Mouse (Mus musculus) CH12.LX (cell line): ENCODE measurements at regions not wholly inside any gene's neighbourhood (a gene's known extent, or its start where the extent isn't known, plus 50 kb on each side); places are given as distances from the start of the nearest gene placed in this dataset.

Experiments used
- DNase-seq: peaks from one replicate; pipeline ENCODE4 v3.0.0-alpha.2; 2013; ENCODE audit errors: extremely low read depth
- H3K27ac ChIP-seq: 2 replicates; pipeline ENCODE4 v1.5.1; 2012; ENCODE audit warnings: low read depth, mild to moderate bottlenecking, control low read depth, moderate library complexity; ENCODE audit not compliant: insufficient read depth
- H3K27me3 ChIP-seq: replicated peaks from 2 replicates; pipeline ENCODE3; 2012; ENCODE audit warnings: inconsistent platforms
- H3K36me3 ChIP-seq, 2 experiments: replicated peaks in 1 of 2; 2 replicates each; pipeline versions ENCODE3 to v1.6.1; 2012; ENCODE audit warnings: inconsistent platforms in 1 of 2, low read length in 1 of 2, mild to moderate bottlenecking in 1 of 2, mixed read lengths in 1 of 2, moderate library complexity in 1 of 2; ENCODE audit not compliant: control insufficient read depth in 1 of 2, insufficient read depth in 1 of 2
- H3K4me1 ChIP-seq, 2 experiments: 2 replicates each; pipeline ENCODE4 v1.6.1; 2012; ENCODE audit warnings: inconsistent platforms in 1 of 2, moderate library complexity in 1 of 2; ENCODE audit not compliant: insufficient read depth in 2 of 2, control insufficient read depth in 1 of 2
- H3K4me2 ChIP-seq: 2 replicates; pipeline ENCODE4 v1.6.1; 2012; ENCODE audit warnings: low read depth, mild to moderate bottlenecking, control low read depth; ENCODE audit not compliant: poor library complexity, insufficient read depth, severe bottlenecking
- H3K4me3 ChIP-seq, 3 experiments: fragments of 150-350 bp in 1 of 3; sonication (generic) in 1 of 3; replicated peaks in 1 of 3; 2 replicates each; pipeline versions ENCODE3 to v1.5.1; 2011 to 2012; ENCODE audit warnings: low read depth in 2 of 3, low read length in 2 of 3, mild to moderate bottlenecking in 2 of 3, moderate library complexity in 2 of 3, control low read depth in 1 of 3, improper control_type of control experiment in 1 of 3, inconsistent platforms in 1 of 3, mixed read lengths in 1 of 3; ENCODE audit not compliant: poor library complexity in 1 of 3
- H3K79me2 ChIP-seq: replicated peaks from 2 replicates; pipeline ENCODE4 v1.6.1; 2012; ENCODE audit warnings: mild to moderate bottlenecking, moderate library complexity; ENCODE audit not compliant: control insufficient read depth, poor library complexity, insufficient read depth, severe bottlenecking; ENCODE audit errors: extremely low read depth
- H3K9ac ChIP-seq: 2 replicates; pipeline ENCODE4 v1.6.1; 2012; ENCODE audit warnings: low read depth, mild to moderate bottlenecking, control low read depth, moderate library complexity; ENCODE audit not compliant: insufficient read depth
- H3K9me3 ChIP-seq: replicated peaks from 2 replicates; pipeline ENCODE3; 2012; ENCODE audit warnings: low read length, inconsistent platforms, mixed read lengths
- BHLHE40 ChIP-seq: IDR thresholded peaks from 2 replicates; pipeline ENCODE4 v1.6.1; 2011; ENCODE audit warnings: mild to moderate bottlenecking, low read depth, low read length, improper control_type of control experiment
- CHD2 ChIP-seq: IDR thresholded peaks from 2 replicates; pipeline ENCODE4 v1.6.1; 2011; ENCODE audit warnings: low read length, improper control_type of control experiment
- CTCF ChIP-seq, 2 experiments: IDR thresholded peaks in 1 of 2; conservative IDR thresholded peaks in 1 of 2; 2 replicates each; pipeline ENCODE4 v1.5.1; 2011 to 2012; ENCODE audit warnings: low read depth in 2 of 2, low read length in 2 of 2, improper control_type of control experiment in 1 of 2, inconsistent platforms in 1 of 2, mild to moderate bottlenecking in 1 of 2, moderate library complexity in 1 of 2
- ELF1 ChIP-seq: IDR thresholded peaks from 2 replicates; pipeline ENCODE4 v1.6.1; 2014; ENCODE audit warnings: low read depth, mild to moderate bottlenecking, inconsistent platforms, low read length, improper control_type of control experiment
- EP300 ChIP-seq: IDR thresholded peaks from 2 replicates; pipeline ENCODE4 v1.6.1; 2011; ENCODE audit warnings: low read length, improper control_type of control experiment
- ETS1 ChIP-seq: conservative IDR thresholded peaks from 2 replicates; pipeline ENCODE4 v1.6.1; 2012; ENCODE audit warnings: low read depth, mild to moderate bottlenecking, inconsistent platforms, low read length, improper control_type of control experiment, moderate library complexity
- GABPA ChIP-seq: IDR thresholded peaks from 2 replicates; pipeline ENCODE4 v1.6.1; 2012; ENCODE audit warnings: low read depth, low read length, improper control_type of control experiment, inconsistent platforms; ENCODE audit not compliant: insufficient replicate concordance
- HCFC1 ChIP-seq: IDR thresholded peaks from 2 replicates; pipeline ENCODE4 v1.6.1; 2012; ENCODE audit warnings: low read depth, mild to moderate bottlenecking, inconsistent platforms, low read length, improper control_type of control experiment
- MAFK ChIP-seq: IDR thresholded peaks from 2 replicates; pipeline ENCODE4 v1.6.1; 2011; ENCODE audit warnings: low read length, improper control_type of control experiment; ENCODE audit not compliant: insufficient replicate concordance
- MAX ChIP-seq: IDR thresholded peaks from 2 replicates; pipeline ENCODE4 v1.6.1; 2011; ENCODE audit warnings: low read length, improper control_type of control experiment
- MXI1 ChIP-seq: IDR thresholded peaks from 2 replicates; pipeline ENCODE4 v1.6.1; 2011; ENCODE audit warnings: mild to moderate bottlenecking, low read depth, low read length, improper control_type of control experiment
- MYC ChIP-seq: IDR thresholded peaks from 2 replicates; pipeline ENCODE4 v1.6.1; 2011; ENCODE audit warnings: low read depth, mild to moderate bottlenecking, improper control_type of control experiment, low read length
- NELFE ChIP-seq: IDR thresholded peaks from 2 replicates; pipeline ENCODE4 v1.6.1; 2011; ENCODE audit warnings: low read depth, low read length, improper control_type of control experiment
- POLR2A ChIP-seq: IDR thresholded peaks from 2 replicates; pipeline ENCODE4 v1.6.1; 2011; ENCODE audit warnings: low read depth, mild to moderate bottlenecking, improper control_type of control experiment, low read length
- RCOR1 ChIP-seq: conservative IDR thresholded peaks from 2 replicates; pipeline ENCODE4 v1.6.1; 2012; ENCODE audit warnings: low read depth, mild to moderate bottlenecking, inconsistent platforms, low read length, improper control_type of control experiment
- SIN3A ChIP-seq: IDR thresholded peaks from 2 replicates; pipeline ENCODE4 v1.6.1; 2012; ENCODE audit warnings: low read length, improper control_type of control experiment, inconsistent platforms
- TCF12 ChIP-seq: IDR thresholded peaks from 2 replicates; pipeline ENCODE4 v1.6.1; 2014; ENCODE audit warnings: low read depth, mild to moderate bottlenecking, inconsistent platforms, low read length, improper control_type of control experiment
- UBTF ChIP-seq: IDR thresholded peaks from 2 replicates; pipeline ENCODE4 v1.6.1; 2012; ENCODE audit warnings: low read depth, mild to moderate bottlenecking, inconsistent platforms, low read length, improper control_type of control experiment, moderate library complexity
- ZKSCAN1 ChIP-seq: IDR thresholded peaks from 2 replicates; pipeline ENCODE4 v1.6.1; 2012; ENCODE audit warnings: low read depth, inconsistent platforms, low read length, improper control_type of control experiment, borderline replicate concordance
- dilution Hi-C: fragments of 300-500 bp; cut with MboI; formaldehyde crosslinking; loops from 2 replicates; pipeline ENCODE4 v1.14.3; 2020; ENCODE audit warnings: low sequenced_read_pairs; ENCODE audit not compliant: extremely low pct_unique_long_range_greater_than_20kb, extremely low pct_ligation_motif_present
- in situ Hi-C: fragments of 300-500 bp; cut with MboI; formaldehyde crosslinking; loops from 3 replicates; pipeline ENCODE4 v1.14.3; 2019; ENCODE audit warnings: low sequenced_read_pairs, low pct_ligation_motif_present, low pct_unique_long_range_greater_than_20kb, mixed read lengths

- no peak overlapping the region for H3K9ac ChIP-seq
- H3K4me3 ChIP-seq: peak overlapping the region in 1 of 3 experiments; percentile 29
- H3K27ac ChIP-seq: no peak overlapping the region
- no peaks in the 10 kb centered on the region for H3K79me2 ChIP-seq
- TF ChIP-seq NELFE: no peak
- TF ChIP-seq MXI1: no peak
- TF ChIP-seq MAFK: no peak
- TF ChIP-seq RCOR1: no peak
- no peak for TF ChIP-seq MYC
- TF ChIP-seq GABPA: no peak
- TF ChIP-seq ETS1: no peak
- TF ChIP-seq, all 38 proteins: peak for 0
- dilution Hi-C loops: no loop called here
- in situ Hi-C loops: no loop called here
- no peak for DNase-seq
- Histone ChIP-seq H3K36me3 (no peaks in the 10 kb centered on the region), H3K9me3 (no peaks in the 10 kb centered on the region), H3K27me3 (no peaks in the 10 kb centered on the region), H3K4me1 (peaks cover 7 to 35% of the 10 kb centered on the region in 2 experiments; a peak in 3 of 4 replicates), H3K4me2 (no peak overlapping the region)
Measured at GRCm38 (mm10) chr9:41328959-41329358, 167.5 kb upstream of the Ubash3b start.

GRCm38 (mm10) chr9:41328480-41328879 is 167.0 kb upstream of the Ubash3b start:
- DNase-seq: peak; percentile 13
- dilution Hi-C loops: no loop called here
- Histone ChIP-seq H3K36me3 (no peaks in the 10 kb centered on the region), H3K79me2 (no peaks in the 10 kb centered on the region), H3K4me2 (peak overlapping the region; percentile 58), H3K4me1 (peaks cover 7 to 35% of the 10 kb centered on the region in 2 experiments; a peak in 3 of 4 replicates), H3K4me3 (peak overlapping the region in 1 of 3 experiments; percentile 29), H3K9ac (no peak overlapping the region), H3K9me3 (no peaks in the 10 kb centered on the region), H3K27me3 (no peaks in the 10 kb centered on the region), H3K27ac (no peak overlapping the region)
- in situ Hi-C loops: no loop called here
- TF ChIP-seq ETS1 (no peak), ELF1 (no peak), HCFC1 (no peak), UBTF (no peak), TCF12 (no peak), NELFE (no peak), POLR2A (no peak), EP300 (no peak), GABPA (no peak), MAX (no peak), ZKSCAN1 (no peak), CHD2 (no peak), CTCF (conservative IDR thresholded peaks at IDR 0.05 in 1 of 2, IDR thresholded peaks at IDR 0.05 in 1 of 2; ENCODE audit: low read depth in 2 of 2, low read length in 2 of 2) (no peak), SIN3A (no peak), BHLHE40 (no peak)
